Mouse (Mus musculus) MEL (cell line): ENCODE data around the gene Serf2. TPM values are rescaled to one million over a fixed set of nuclear protein-coding genes. Genes with fewer than 3 reads are reported as not detected.

Experiments used
- DNase-seq: peaks from one replicate; pipeline ENCODE4 v3.0.0; 2011; ENCODE audit warnings: low read depth, low spot score
- H3K27ac ChIP-seq: 2 replicates; pipeline ENCODE4 v1.5.1; 2012; ENCODE audit warnings: low read depth, mild to moderate bottlenecking, control low read depth, low read length, moderate library complexity; ENCODE audit not compliant: control insufficient read depth
- H3K27me3 ChIP-seq, 2 experiments: fragments of 150-350 bp in 1 of 2; sonication (generic) in 1 of 2; 2 replicates each; pipeline ENCODE4 v1.6.1; 2012; ENCODE audit warnings: low read length in 2 of 2, mild to moderate bottlenecking in 2 of 2, improper control_type of control experiment in 1 of 2, moderate library complexity in 1 of 2; ENCODE audit not compliant: insufficient read depth in 2 of 2, control insufficient read depth in 1 of 2
- H3K36me3 ChIP-seq, 2 experiments: 2 replicates each; pipeline ENCODE4 v1.6.1; 2012 to 2014; ENCODE audit warnings: low read length in 2 of 2, improper control_type of control experiment in 1 of 2, inconsistent platforms in 1 of 2, mild to moderate bottlenecking in 1 of 2; ENCODE audit not compliant: insufficient read depth in 2 of 2, control insufficient read depth in 1 of 2
- H3K4me1 ChIP-seq, 2 experiments: fragments of 150-350 bp in 1 of 2; sonication (generic) in 1 of 2; 2 replicates each; pipeline ENCODE4 v1.6.1; 2012; ENCODE audit warnings: low read length in 2 of 2, improper control_type of control experiment in 1 of 2, mild to moderate bottlenecking in 1 of 2; ENCODE audit not compliant: insufficient read depth in 2 of 2, control insufficient read depth in 1 of 2
- H3K4me3 ChIP-seq, 2 experiments: fragments of 150-350 bp in 1 of 2; sonication (generic) in 1 of 2; 2 replicates each; pipeline ENCODE4 v1.5.1; 2012; ENCODE audit warnings: low read depth in 2 of 2, low read length in 2 of 2, mild to moderate bottlenecking in 2 of 2, moderate library complexity in 2 of 2, control low read depth in 1 of 2, improper control_type of control experiment in 1 of 2; ENCODE audit not compliant: control insufficient read depth in 1 of 2, insufficient read depth in 1 of 2
- H3K79me2 ChIP-seq: 2 replicates; pipeline ENCODE4 v1.6.1; 2012; ENCODE audit warnings: mild to moderate bottlenecking, low read length, moderate library complexity; ENCODE audit not compliant: control insufficient read depth, poor library complexity, insufficient read depth
- H3K9ac ChIP-seq: 2 replicates; pipeline ENCODE4 v1.6.1; 2012; ENCODE audit warnings: low read depth, mild to moderate bottlenecking, control low read depth, low read length, moderate library complexity; ENCODE audit not compliant: control insufficient read depth, poor library complexity, severe bottlenecking
- H3K9me3 ChIP-seq: fragments of 150-350 bp; sonication (generic); replicated peaks from 2 replicates; pipeline ENCODE4 v1.6.1; 2012; ENCODE audit warnings: mild to moderate bottlenecking, low read length, improper control_type of control experiment, moderate library complexity; ENCODE audit not compliant: insufficient read depth
- CHD2 ChIP-seq: IDR thresholded peaks from 2 replicates; pipeline ENCODE4 v1.6.1; 2011; ENCODE audit warnings: low read length, improper control_type of control experiment
- ELF1 ChIP-seq: IDR thresholded peaks from 2 replicates; pipeline ENCODE4 v1.6.1; 2014; ENCODE audit warnings: low read depth, mild to moderate bottlenecking, inconsistent platforms, low read length, improper control_type of control experiment, moderate library complexity
- EP300 ChIP-seq, 2 experiments: IDR thresholded peaks; 2 replicates each; pipeline ENCODE4 v1.6.1; 2011; ENCODE audit warnings: improper control_type of control experiment in 2 of 2, low read length in 2 of 2, low read depth in 1 of 2, mild to moderate bottlenecking in 1 of 2
- HCFC1 ChIP-seq: IDR thresholded peaks from 2 replicates; pipeline ENCODE4 v1.6.1; 2012; ENCODE audit warnings: low read depth, mild to moderate bottlenecking, inconsistent platforms, low read length, improper control_type of control experiment, moderate library complexity
- KAT2A ChIP-seq: conservative IDR thresholded peaks from 2 replicates; pipeline ENCODE4 v1.6.1; 2012; ENCODE audit warnings: low read depth, low read length, improper control_type of control experiment, inconsistent platforms
- MAFK ChIP-seq: IDR thresholded peaks from 2 replicates; pipeline ENCODE4 v1.6.1; 2011; ENCODE audit warnings: low read depth, mild to moderate bottlenecking, low read length, improper control_type of control experiment, borderline replicate concordance
- MAX ChIP-seq: IDR thresholded peaks from 2 replicates; pipeline ENCODE4 v1.6.1; 2011; ENCODE audit warnings: low read length, improper control_type of control experiment
- MAZ ChIP-seq: IDR thresholded peaks from 2 replicates; pipeline ENCODE4 v1.6.1; 2012; ENCODE audit warnings: low read depth, mild to moderate bottlenecking, inconsistent platforms, low read length, improper control_type of control experiment
- MXI1 ChIP-seq: IDR thresholded peaks from 2 replicates; pipeline ENCODE4 v1.6.1; 2011; ENCODE audit warnings: mild to moderate bottlenecking, low read depth, low read length, improper control_type of control experiment
- MYC ChIP-seq: IDR thresholded peaks from 2 replicates; pipeline ENCODE4 v1.6.1; 2011; ENCODE audit warnings: low read depth, mild to moderate bottlenecking, low read length, improper control_type of control experiment, moderate library complexity
- NRF1 ChIP-seq: IDR thresholded peaks from 2 replicates; pipeline ENCODE4 v1.6.1; 2014; ENCODE audit warnings: low read depth, mild to moderate bottlenecking, inconsistent platforms, low read length, improper control_type of control experiment, moderate library complexity; ENCODE audit not compliant: poor library complexity, insufficient read depth, severe bottlenecking
- POLR2AphosphoS2 ChIP-seq: IDR thresholded peaks from 2 replicates; pipeline ENCODE4 v1.6.1; 2011; ENCODE audit warnings: low read length, improper control_type of control experiment
- POLR2AphosphoS5 ChIP-seq: IDR thresholded peaks from 2 replicates; pipeline ENCODE4 v1.6.1; 2012; ENCODE audit warnings: low read depth, borderline replicate concordance, mild to moderate bottlenecking, inconsistent platforms, low read length, moderate library complexity, mixed read lengths
- RAD21 ChIP-seq: IDR thresholded peaks from 2 replicates; pipeline ENCODE4 v1.6.1; 2011; ENCODE audit warnings: mild to moderate bottlenecking, low read depth, low read length, improper control_type of control experiment
- SIN3A ChIP-seq: IDR thresholded peaks from 2 replicates; pipeline ENCODE4 v1.6.1; 2012; ENCODE audit warnings: low read length, improper control_type of control experiment, inconsistent platforms
- TBP ChIP-seq: IDR thresholded peaks from 2 replicates; pipeline ENCODE4 v1.8.0; 2011; ENCODE audit warnings: low read depth, low read length, improper control_type of control experiment
- USF1 ChIP-seq: IDR thresholded peaks from 2 replicates; pipeline ENCODE4 v1.6.1; 2014; ENCODE audit warnings: low read depth, mild to moderate bottlenecking, inconsistent platforms, low read length, improper control_type of control experiment, moderate library complexity
- ZC3H11A ChIP-seq: IDR thresholded peaks from 2 replicates; pipeline ENCODE4 v1.6.1; 2012; ENCODE audit warnings: low read depth, mild to moderate bottlenecking, inconsistent platforms, low read length, improper control_type of control experiment
- ZNF384 ChIP-seq: IDR thresholded peaks from 2 replicates; pipeline ENCODE4 v1.6.1; 2012; ENCODE audit warnings: low read depth, mild to moderate bottlenecking, inconsistent platforms, low read length, improper control_type of control experiment
- polyA plus RNA-seq, 2 experiments: library from polyadenylated mRNA; stranded (reverse) in 1 of 2; unstranded in 1 of 2; fragments of >175 nt in 1 of 2; fragments of >200 nt in 1 of 2; gene quantifications; 2 replicates each; pipeline versions ENCODE4 v1.2.1 to v1.2.4; 2012; ENCODE audit warnings: low replicate concordance in 2 of 2, low read depth in 1 of 2; ENCODE audit not compliant: insufficient read length in 2 of 2, insufficient read depth in 1 of 2, missing spikeins in 1 of 2
- total RNA-seq: library from RNA; depleted of rRNA; stranded (reverse); fragments of 300-350 nt; gene quantifications from 2 replicates; pipeline ENCODE4 v1.2.3, GENCODE M21; 2012

Gene Serf2
- total and polyA plus RNA-seq, 3 experiments, result 352 to 469 TPM; not detected in 1

GRCm38 (mm10) chr2:121450093-121450492 lies 1.1 kb downstream of the Serf2 start:
- TF ChIP-seq TBP, result no peak
- TF ChIP-seq EP300 (IDR thresholded peaks at IDR 0.05; ENCODE audit: low read depth in 1 of 2, low read length in 2 of 2), result no peak
- TF ChIP-seq HCFC1, result no peak
- TF ChIP-seq SIN3A, result peak; percentile 13; the same call in 1 of the 2 replicates
- no peak for TF ChIP-seq MAX
- no peak for TF ChIP-seq MAFK
- TF ChIP-seq POLR2AphosphoS5, result no peak
- TF ChIP-seq ZNF384, result no peak
- Histone ChIP-seq H3K27me3 (no peaks in the 10 kb centered on the region), H3K9ac (peak overlapping the region; percentile 84), H3K4me3 (peak overlapping the region; percentile 82 to 89), H3K36me3 (peaks cover 0 to 27% of the 10 kb centered on the region in 2 experiments; a peak in 2 of 4 replicates), H3K27ac (peak overlapping the region; percentile 11; the same call in 1 of the 2 replicates), H3K9me3 (no peaks in the 10 kb centered on the region), H3K79me2 (peaks cover 19% of the 10 kb centered on the region), H3K4me1 (peaks cover 18 to 30% of the 10 kb centered on the region in 2 experiments)
- DNase-seq, result peak; percentile 43

- DNase-seq, result no peak
- H3K4me1 ChIP-seq, result peaks cover 9 to 16% of the 10 kb centered on the region in 2 experiments
- TF ChIP-seq POLR2AphosphoS2, result no peak
- TF ChIP-seq NRF1, result no peak
- TF ChIP-seq MAX, result no peak
- no peak for TF ChIP-seq USF1
- TF ChIP-seq ZNF384, result no peak
- no peak for TF ChIP-seq CHD2
- TF ChIP-seq KAT2A, result no peak
- TF ChIP-seq RAD21, result no peak
- TF ChIP-seq MAZ, result no peak
- no peak for TF ChIP-seq MXI1
- TF ChIP-seq ELF1, result no peak
- no peak for TF ChIP-seq ZC3H11A
- no peak for TF ChIP-seq MYC
- no peak for TF ChIP-seq MAFK
- no peaks in the 10 kb centered on the region for H3K9me3 ChIP-seq
- peaks cover 0 to 20% of the 10 kb centered on the region in 2 experiments; a peak in 2 of 4 replicates for H3K36me3 ChIP-seq
- no peak overlapping the region for H3K4me3 ChIP-seq
- no peak overlapping the region for H3K27ac ChIP-seq
- no peak overlapping the region for H3K9ac ChIP-seq
- H3K79me2 ChIP-seq, result peaks cover 22% of the 10 kb centered on the region
- no peaks in the 10 kb centered on the region for H3K27me3 ChIP-seq
Measured at GRCm38 (mm10) chr2:121452361-121452760, 3.4 kb downstream of the Serf2 start.
